Mouse (Mus musculus): ENCODE results near the gene 2210408I21Rik. TPM values are rescaled to one million over a fixed set of nuclear protein-coding genes. Genes with fewer than 3 reads are reported as not detected.

The 2210408I21Rik gene
- polyA plus RNA-seq, 1 experiment from 2014 or later = 5.2 TPM

DNA sequence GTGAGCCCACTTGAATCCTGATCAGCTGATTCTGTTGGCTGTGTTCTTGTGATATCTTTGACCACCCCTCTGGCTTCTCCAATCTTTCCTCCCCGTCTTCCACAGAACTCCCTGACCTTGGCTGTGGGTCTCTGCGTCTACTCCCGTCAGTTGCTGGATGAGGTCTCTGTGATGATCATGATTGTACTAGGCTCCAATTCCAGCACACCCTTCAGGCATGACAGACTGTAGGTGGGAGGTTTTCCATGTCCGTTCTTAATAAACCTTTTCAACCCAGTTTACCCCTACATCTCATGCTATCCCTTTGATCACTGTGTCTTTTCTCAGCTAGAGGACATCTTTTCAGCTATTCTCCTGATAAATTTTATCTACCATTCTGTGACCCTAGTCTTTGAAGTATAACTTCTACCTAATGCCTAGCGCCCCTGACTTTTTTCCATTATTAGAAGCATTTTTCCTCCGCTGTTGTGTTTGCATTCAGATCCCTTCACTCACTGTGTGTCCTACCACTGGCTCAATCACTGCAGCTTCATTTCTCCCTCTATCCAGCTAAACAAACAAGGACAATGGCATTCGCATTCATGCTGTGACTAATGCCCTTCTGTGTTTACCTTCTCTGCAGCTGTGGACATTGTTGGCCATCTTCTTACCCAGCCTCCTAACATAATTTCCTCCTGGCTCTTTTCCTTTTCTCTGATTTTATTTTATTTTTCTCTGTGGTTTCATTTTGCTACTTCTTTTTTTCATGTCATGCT, 143.5 kb downstream of the 2210408I21Rik start:
- Histone ChIP-seq H3K27me3 (no peaks in the 10 kb centered on the region), H3K4me1 (replicated peaks) (peaks cover 8% of the 10 kb centered on the region), H3K27ac (no peak overlapping the region), H3K9me3 (replicated peaks) (no peaks in the 10 kb centered on the region), H3K9ac (no peak overlapping the region), H3K4me3 (no peak overlapping the region), H3K4me2 (no peak overlapping the region), H3K36me3 (no peaks in the 10 kb centered on the region)
- ATAC-seq (replicated peaks; ENCODE audit: insufficient number of reproducible peaks, insufficient read depth, low FRiP score, low read depth) = no peak
- WGBS = 69% methylated on average over 7 of the region's 7 CpGs

DNA sequence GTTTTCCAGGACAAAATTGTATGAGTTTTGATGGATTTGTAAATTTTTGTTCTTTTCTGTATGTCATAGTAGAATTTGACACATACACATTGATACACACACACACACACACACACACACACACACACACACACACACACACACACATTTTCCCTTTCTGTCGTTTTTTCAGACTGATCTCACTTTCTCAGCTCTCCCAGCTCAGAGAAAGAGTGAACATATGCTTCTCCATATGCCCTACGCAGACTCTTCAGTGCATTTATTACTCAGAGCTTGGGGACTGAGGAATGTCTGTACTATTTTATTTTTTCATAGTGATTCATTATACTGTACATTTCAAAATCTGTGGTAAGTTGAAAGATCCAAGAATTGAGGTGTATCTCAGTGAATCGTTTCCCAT, 160.2 kb downstream of the 2210408I21Rik start:
- no peaks in the 10 kb centered on the region for H3K36me3 ChIP-seq
- H3K9ac ChIP-seq = no peak overlapping the region
- no peaks in the 10 kb centered on the region; the same call in 1 of the 2 replicates for H3K4me1 ChIP-seq (replicated peaks)
- no peak for ATAC-seq (replicated peaks; ENCODE audit: insufficient number of reproducible peaks, insufficient read depth, low FRiP score, low read depth)
- H3K4me2 ChIP-seq = no peak overlapping the region
- WGBS = 80% methylated on average over 3 of the region's 3 CpGs
- no peak overlapping the region for H3K27ac ChIP-seq
- no peaks in the 10 kb centered on the region for H3K9me3 ChIP-seq (replicated peaks)
- H3K27me3 ChIP-seq = no peaks in the 10 kb centered on the region
- no peak overlapping the region for H3K4me3 ChIP-seq

DNA sequence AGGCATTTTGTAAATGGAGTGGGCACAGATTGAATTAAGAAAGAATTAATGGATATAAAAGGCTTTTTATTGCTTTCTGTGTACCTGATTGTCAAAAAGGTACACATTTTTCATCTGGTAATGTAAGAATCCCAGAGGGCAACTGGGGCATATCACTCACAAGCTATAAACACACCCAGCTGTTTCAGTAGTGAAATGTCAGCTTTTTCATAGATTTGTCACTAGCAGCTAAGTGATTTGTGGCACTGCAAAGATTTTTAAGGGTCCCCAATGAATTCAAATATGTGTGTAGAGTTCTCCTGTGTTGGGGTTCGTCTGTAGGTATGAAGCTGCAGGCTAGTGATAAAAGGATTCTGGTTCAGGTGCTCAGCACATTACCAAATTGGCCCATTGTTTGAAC, 188.8 kb downstream of the 2210408I21Rik start:
- no peaks in the 10 kb centered on the region for H3K36me3 ChIP-seq
- no peaks in the 10 kb centered on the region for H3K27me3 ChIP-seq
- H3K27ac ChIP-seq = no peak overlapping the region
- 59% methylated on average over 1 of the region's 1 CpGs for WGBS
- H3K4me3 ChIP-seq = no peak overlapping the region
- no peak for ATAC-seq (replicated peaks; ENCODE audit: insufficient number of reproducible peaks, insufficient read depth, low FRiP score, low read depth)
- no peaks in the 10 kb centered on the region for H3K9me3 ChIP-seq (replicated peaks)
- H3K4me2 ChIP-seq = no peak overlapping the region
- no peak overlapping the region for H3K9ac ChIP-seq
- no peaks in the 10 kb centered on the region for H3K4me1 ChIP-seq (replicated peaks)

- Histone ChIP-seq H3K36me3 (no peaks in the 10 kb centered on the region), H3K27me3 (no peaks in the 10 kb centered on the region), H3K4me2 (no peak overlapping the region), H3K4me1 (replicated peaks) (no peaks in the 10 kb centered on the region), H3K9me3 (replicated peaks) (no peaks in the 10 kb centered on the region), H3K27ac (no peak overlapping the region), H3K9ac (no peak overlapping the region), H3K4me3 (no peak overlapping the region)
- WGBS = 76% methylated on average over 5 of the region's 5 CpGs
- ATAC-seq (replicated peaks; ENCODE audit: insufficient number of reproducible peaks, insufficient read depth, low FRiP score, low read depth) = no peak
These were observed 191.0 kb downstream of the 2210408I21Rik start for GRCm38 (mm10) chr13:77326174-77326959.

- Histone ChIP-seq H3K4me2 (no peak overlapping the region), H3K27ac (no peak overlapping the region), H3K9ac (no peak overlapping the region), H3K4me3 (no peak overlapping the region), H3K36me3 (no peaks in the 10 kb centered on the region), H3K9me3 (replicated peaks) (no peaks in the 10 kb centered on the region), H3K4me1 (replicated peaks) (no peaks in the 10 kb centered on the region), H3K27me3 (no peaks in the 10 kb centered on the region)
- WGBS = 62% methylated on average over 2 of the region's 2 CpGs
- no peak for ATAC-seq (replicated peaks; ENCODE audit: insufficient number of reproducible peaks, insufficient read depth, low FRiP score, low read depth)
These were observed 206.8 kb downstream of the 2210408I21Rik start for GRCm38 (mm10) chr13:77342097-77342496.

- H3K4me3 ChIP-seq = no peak overlapping the region
- no peak for ATAC-seq (replicated peaks; ENCODE audit: insufficient number of reproducible peaks, insufficient read depth, low FRiP score, low read depth)
- H3K9ac ChIP-seq = no peak overlapping the region
- H3K4me2 ChIP-seq = no peak overlapping the region
- no peaks in the 10 kb centered on the region for H3K9me3 ChIP-seq (replicated peaks)
- 78% methylated on average over 3 of the region's 3 CpGs for WGBS
- H3K27me3 ChIP-seq = no peaks in the 10 kb centered on the region
- no peaks in the 10 kb centered on the region for H3K4me1 ChIP-seq (replicated peaks)
- H3K27ac ChIP-seq = no peak overlapping the region
- H3K36me3 ChIP-seq = no peaks in the 10 kb centered on the region
These were observed 250.2 kb downstream of the 2210408I21Rik start for GRCm38 (mm10) chr13:77385448-77385970.

- no peaks in the 10 kb centered on the region for H3K27me3 ChIP-seq
- H3K36me3 ChIP-seq = no peaks in the 10 kb centered on the region
- no peaks in the 10 kb centered on the region for H3K9me3 ChIP-seq (replicated peaks)
- ATAC-seq (replicated peaks; ENCODE audit: insufficient number of reproducible peaks, insufficient read depth, low FRiP score, low read depth) = no peak
- H3K4me2 ChIP-seq = no peak overlapping the region
- WGBS = 81% methylated on average over 4 of the region's 4 CpGs
- no peak overlapping the region for H3K9ac ChIP-seq
- no peaks in the 10 kb centered on the region for H3K4me1 ChIP-seq (replicated peaks)
- H3K4me3 ChIP-seq = no peak overlapping the region
- no peak overlapping the region for H3K27ac ChIP-seq
These were observed 250.7 kb downstream of the 2210408I21Rik start for GRCm38 (mm10) chr13:77386001-77386400.

GRCm38 (mm10) chr13:77388148-77388547, 252.8 kb downstream of the 2210408I21Rik start:
- no peaks in the 10 kb centered on the region for H3K9me3 ChIP-seq (replicated peaks)
- H3K36me3 ChIP-seq = no peaks in the 10 kb centered on the region
- no peaks in the 10 kb centered on the region for H3K4me1 ChIP-seq (replicated peaks)
- H3K4me2 ChIP-seq = no peak overlapping the region
- H3K9ac ChIP-seq = no peak overlapping the region
- no peak for ATAC-seq (replicated peaks; ENCODE audit: insufficient number of reproducible peaks, insufficient read depth, low FRiP score, low read depth)
- whole genome bisulfite sequencing = 72% methylated on average over 4 of the region's 4 CpGs
- no peak overlapping the region for H3K4me3 ChIP-seq
- no peaks in the 10 kb centered on the region for H3K27me3 ChIP-seq
- no peak overlapping the region for H3K27ac ChIP-seq

DNA sequence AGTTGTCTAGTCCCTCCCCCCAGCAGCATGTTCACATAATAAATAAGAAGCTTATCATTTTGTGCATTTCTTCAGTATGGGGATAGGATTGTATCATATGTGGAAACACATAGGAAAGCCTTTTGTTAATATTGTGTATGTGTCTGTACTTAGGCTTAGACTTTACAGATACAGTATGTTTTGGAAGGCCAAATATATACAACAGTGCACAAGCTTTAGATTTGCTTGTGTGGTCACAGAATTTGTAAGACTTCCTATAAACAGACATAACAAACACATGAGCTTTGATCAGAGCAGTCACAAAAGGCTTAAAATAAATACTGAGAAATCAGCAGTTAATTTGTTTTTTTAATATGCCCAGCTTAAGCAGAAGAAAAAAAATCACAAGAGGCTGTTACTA, 253.9 kb downstream of the 2210408I21Rik start:
- Histone ChIP-seq H3K27ac (no peak overlapping the region), H3K9ac (no peak overlapping the region), H3K4me3 (no peak overlapping the region), H3K9me3 (replicated peaks) (no peaks in the 10 kb centered on the region), H3K36me3 (no peaks in the 10 kb centered on the region), H3K27me3 (no peaks in the 10 kb centered on the region), H3K4me1 (replicated peaks) (no peaks in the 10 kb centered on the region), H3K4me2 (no peak overlapping the region)
- no peak for ATAC-seq (replicated peaks; ENCODE audit: insufficient number of reproducible peaks, insufficient read depth, low FRiP score, low read depth)

- 72% methylated on average over 2 of the region's 2 CpGs for WGBS
- no peak for ATAC-seq (replicated peaks; ENCODE audit: insufficient number of reproducible peaks, insufficient read depth, low FRiP score, low read depth)
- Histone ChIP-seq H3K4me1 (replicated peaks) (no peaks in the 10 kb centered on the region), H3K4me2 (no peak overlapping the region), H3K4me3 (no peak overlapping the region), H3K9me3 (replicated peaks) (no peaks in the 10 kb centered on the region), H3K27me3 (no peaks in the 10 kb centered on the region), H3K9ac (no peak overlapping the region), H3K36me3 (no peaks in the 10 kb centered on the region), H3K27ac (no peak overlapping the region)
These were observed 261.0 kb downstream of the 2210408I21Rik start for GRCm38 (mm10) chr13:77396374-77396773.

- no peak for ATAC-seq (replicated peaks; ENCODE audit: insufficient number of reproducible peaks, insufficient read depth, low FRiP score, low read depth)
- H3K9me3 ChIP-seq (replicated peaks) = no peaks in the 10 kb centered on the region
- H3K9ac ChIP-seq = no peak overlapping the region
- no peaks in the 10 kb centered on the region for H3K27me3 ChIP-seq
- 72% methylated on average over 5 of the region's 5 CpGs for WGBS
- no peak overlapping the region for H3K4me2 ChIP-seq
- H3K36me3 ChIP-seq = no peaks in the 10 kb centered on the region
- H3K4me1 ChIP-seq (replicated peaks) = no peaks in the 10 kb centered on the region
- no peak overlapping the region for H3K4me3 ChIP-seq
- no peak overlapping the region for H3K27ac ChIP-seq
These were observed 261.6 kb downstream of the 2210408I21Rik start for GRCm38 (mm10) chr13:77396981-77397380.

All from heart, embryonic 15.5 days (tissue).